Mouse (Mus musculus) bone marrow macrophage, adult 2 months (primary cell): ENCODE measurements around the gene Sec22a.

Source experiments
- CTCF ChIP-seq: IDR thresholded peaks from 2 replicates; pipeline ENCODE4 v1.5.1; 2012; ENCODE audit warnings: low read depth, mild to moderate bottlenecking, low read length, moderate library complexity
- POLR2A ChIP-seq: IDR thresholded peaks from 2 replicates; pipeline ENCODE4 v1.6.1; 2012; ENCODE audit warnings: mild to moderate bottlenecking, low read depth, low read length, borderline replicate concordance

DNA sequence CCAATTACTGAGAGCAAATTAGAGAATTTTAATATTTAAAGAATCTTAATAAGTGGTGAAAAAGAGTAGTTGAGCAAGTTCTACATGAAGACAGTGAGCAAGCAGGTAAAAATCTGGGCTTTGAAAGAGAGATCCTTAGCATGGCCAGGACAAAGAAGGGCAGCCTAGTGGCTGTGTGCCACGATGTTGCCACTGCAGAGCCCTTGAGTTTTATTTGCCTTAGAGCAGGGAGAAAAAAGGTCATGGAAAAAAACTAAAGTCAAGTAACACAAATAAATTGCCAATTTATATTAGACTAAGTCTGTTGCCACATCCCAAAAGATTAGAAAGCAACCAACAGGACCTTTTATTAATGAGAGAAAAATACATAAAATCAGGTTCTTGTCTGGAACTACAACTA is 6.3 kb downstream of the Sec22a start:
- TF ChIP-seq CTCF = no peak
- TF ChIP-seq POLR2A = no peak
